Mouse (Mus musculus) cortical plate, adult 2 months (tissue): ENCODE data around the gene Trim41.

Experiments used
- CTCF ChIP-seq: fragments of 200-500 bp; IDR thresholded peaks from 2 replicates; pipeline ENCODE4 v1.5.1; 2011; ENCODE audit warnings: mild to moderate bottlenecking, control low read depth, low read length; ENCODE audit not compliant: insufficient read depth; ENCODE audit errors: extremely low read depth
- POLR2A ChIP-seq: fragments of 200-500 bp; IDR thresholded peaks from 2 replicates; pipeline ENCODE4 v1.6.1; 2011; ENCODE audit warnings: mild to moderate bottlenecking, low read length, control low read depth; ENCODE audit not compliant: insufficient read depth; ENCODE audit errors: extremely low read depth

DNA sequence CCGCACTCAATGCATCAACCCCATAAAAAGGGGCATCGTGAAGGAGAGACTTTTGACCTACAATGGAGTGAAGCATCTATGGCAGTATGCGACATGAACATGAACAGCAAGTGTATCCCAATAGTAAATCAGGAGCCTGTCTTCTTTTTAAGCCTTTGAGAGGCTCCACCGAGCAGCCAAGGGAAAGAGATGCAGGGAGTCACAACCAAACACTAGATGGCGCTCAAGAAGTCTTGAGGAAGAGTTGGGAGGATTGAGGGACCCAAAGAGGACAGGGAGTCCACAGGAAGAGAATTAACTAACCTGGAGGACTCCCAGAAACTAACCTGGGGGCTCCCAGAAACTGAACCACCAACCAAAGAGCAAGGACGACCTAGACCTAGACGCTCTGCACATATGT, 37.7 kb downstream of the Trim41 start:
- TF ChIP-seq CTCF (peak; percentile 49), POLR2A (no peak)
